Mouse (Mus musculus): ENCODE measurements around the gene Sept3. TPM values are rescaled to one million over a fixed set of nuclear protein-coding genes. Genes with fewer than 3 reads are reported as not detected.

Gene Sept3
- polyA plus RNA-seq, 1 experiment from 2014 or later = 7.1 TPM

GRCm38 (mm10) chr15:82338593-82339112 lies 64.0 kb downstream of the Sept3 start, which contains the start of the genes Naga, Pheta2 and Smdt1:
Gene Naga, minus strand, starts transcription at chr15:82338925.
Gene Pheta2, plus strand, starts transcription at chr15:82338942.
Gene Smdt1, plus strand, starts transcription at chr15:82338959.
- Histone ChIP-seq H3K9me3 (ENCODE audit: control insufficient read depth, low read length) (no peaks in the 10 kb centered on the region), H3K27me3 (replicated peaks; ENCODE audit: control insufficient read depth, insufficient read depth, low read length) (no peaks in the 10 kb centered on the region), H3K9ac (ENCODE audit: low read depth, low read length) (peak within 1 kb of the TSS; percentile 96), H3K36me3 (ENCODE audit: control insufficient read depth, insufficient read depth, low read length) (peaks cover 13% of the 10 kb centered on the region; the same call in 1 of the 2 replicates), H3K4me3 (ENCODE audit: low read depth, low read length) (peak within 1 kb of the TSS; percentile 63), H3K4me2 (peak within 1 kb of the TSS; percentile 97), H3K27ac (ENCODE audit: low read depth, low read length) (peak within 1 kb of the TSS; percentile 99), H3K4me1 (replicated peaks; ENCODE audit: control insufficient read depth, insufficient read depth, low read length) (peaks cover 58% of the 10 kb centered on the region)
- DNase-seq (ENCODE audit: low spot score) (peak; percentile 96), ATAC-seq (replicated peaks; ENCODE audit: low FRiP score) (peak; percentile 82)
- WGBS = under 1% methylated on average over 41 of the region's 41 CpGs

- no peak for DNase-seq (ENCODE audit: low spot score)
- WGBS = 48% methylated on average over 10 of the region's 10 CpGs
- H3K4me3 ChIP-seq (ENCODE audit: low read depth, low read length) = peak overlapping the region; percentile 63
- peaks cover 13% of the 10 kb centered on the region; the same call in 1 of the 2 replicates for H3K36me3 ChIP-seq (ENCODE audit: control insufficient read depth, insufficient read depth, low read length)
- H3K27ac ChIP-seq (ENCODE audit: low read depth, low read length) = peak overlapping the region; percentile 99
- H3K27me3 ChIP-seq (replicated peaks; ENCODE audit: control insufficient read depth, insufficient read depth, low read length) = no peaks in the 10 kb centered on the region
- H3K4me1 ChIP-seq (replicated peaks; ENCODE audit: control insufficient read depth, insufficient read depth, low read length) = peaks cover 63% of the 10 kb centered on the region
- no peak for ATAC-seq (replicated peaks; ENCODE audit: low FRiP score)
- H3K9me3 ChIP-seq (ENCODE audit: control insufficient read depth, low read length) = no peaks in the 10 kb centered on the region
- H3K9ac ChIP-seq (ENCODE audit: low read depth, low read length) = peak overlapping the region; percentile 96
- peak overlapping the region; percentile 97 for H3K4me2 ChIP-seq
These were observed 64.5 kb downstream of the Sept3 start for GRCm38 (mm10) chr15:82339150-82339549.

- Histone ChIP-seq H3K4me1 (replicated peaks; ENCODE audit: control insufficient read depth, insufficient read depth, low read length) (peaks cover 68% of the 10 kb centered on the region), H3K27ac (ENCODE audit: low read depth, low read length) (peak overlapping the region; percentile 99), H3K4me2 (peak overlapping the region; percentile 97), H3K9ac (ENCODE audit: low read depth, low read length) (peak overlapping the region; percentile 96), H3K36me3 (ENCODE audit: control insufficient read depth, insufficient read depth, low read length) (peaks cover 12% of the 10 kb centered on the region; the same call in 1 of the 2 replicates), H3K9me3 (ENCODE audit: control insufficient read depth, low read length) (no peaks in the 10 kb centered on the region), H3K4me3 (ENCODE audit: low read depth, low read length) (peak overlapping the region; percentile 72; the same call in 1 of the 2 replicates), H3K27me3 (replicated peaks; ENCODE audit: control insufficient read depth, insufficient read depth, low read length) (no peaks in the 10 kb centered on the region)
- ATAC-seq (replicated peaks; ENCODE audit: low FRiP score) = no peak
- 46% methylated on average over 8 of the region's 8 CpGs for WGBS
- no peak for DNase-seq (ENCODE audit: low spot score)
These were observed 65.1 kb downstream of the Sept3 start for GRCm38 (mm10) chr15:82339634-82340254.

- Histone ChIP-seq H3K4me1 (replicated peaks; ENCODE audit: control insufficient read depth, insufficient read depth, low read length) (peaks cover 76% of the 10 kb centered on the region), H3K4me2 (peak overlapping the region; percentile 97), H3K9ac (ENCODE audit: low read depth, low read length) (peak overlapping the region; percentile 96), H3K36me3 (ENCODE audit: control insufficient read depth, insufficient read depth, low read length) (peaks cover 8% of the 10 kb centered on the region; the same call in 1 of the 2 replicates), H3K27me3 (replicated peaks; ENCODE audit: control insufficient read depth, insufficient read depth, low read length) (no peaks in the 10 kb centered on the region), H3K4me3 (ENCODE audit: low read depth, low read length) (peak overlapping the region; percentile 72), H3K9me3 (ENCODE audit: control insufficient read depth, low read length) (no peaks in the 10 kb centered on the region), H3K27ac (ENCODE audit: low read depth, low read length) (peak overlapping the region; percentile 99)
- DNase-seq (ENCODE audit: low spot score) (no peak), ATAC-seq (replicated peaks; ENCODE audit: low FRiP score) (no peak)
- WGBS = 20% methylated on average over 21 of the region's 21 CpGs
These were observed 65.8 kb downstream of the Sept3 start for GRCm38 (mm10) chr15:82340414-82341035.

GRCm38 (mm10) chr15:82341036-82341501 lies 66.4 kb downstream of the Sept3 start:
- H3K9ac ChIP-seq (ENCODE audit: low read depth, low read length) = peak overlapping the region; percentile 96
- 2% methylated on average over 39 of the region's 40 CpGs for WGBS
- H3K4me1 ChIP-seq (replicated peaks; ENCODE audit: control insufficient read depth, insufficient read depth, low read length) = peaks cover 76% of the 10 kb centered on the region
- DNase-seq (ENCODE audit: low spot score) = peak; percentile 78
- H3K4me2 ChIP-seq = peak overlapping the region; percentile 97
- peak overlapping the region; percentile 72 for H3K4me3 ChIP-seq (ENCODE audit: low read depth, low read length)
- ATAC-seq (replicated peaks; ENCODE audit: low FRiP score) = peak; percentile 35
- peak overlapping the region; percentile 99 for H3K27ac ChIP-seq (ENCODE audit: low read depth, low read length)
- no peaks in the 10 kb centered on the region for H3K9me3 ChIP-seq (ENCODE audit: control insufficient read depth, low read length)
- H3K27me3 ChIP-seq (replicated peaks; ENCODE audit: control insufficient read depth, insufficient read depth, low read length) = no peaks in the 10 kb centered on the region
- H3K36me3 ChIP-seq (ENCODE audit: control insufficient read depth, insufficient read depth, low read length) = peaks cover 8% of the 10 kb centered on the region; the same call in 1 of the 2 replicates

- H3K9me3 ChIP-seq (ENCODE audit: control insufficient read depth, low read length) = no peaks in the 10 kb centered on the region
- peak overlapping the region; percentile 97 for H3K4me2 ChIP-seq
- H3K4me3 ChIP-seq (ENCODE audit: low read depth, low read length) = peak overlapping the region; percentile 72
- ATAC-seq (replicated peaks; ENCODE audit: low FRiP score) = peak; percentile 71
- DNase-seq (ENCODE audit: low spot score) = peak; percentile 68
- peak overlapping the region; percentile 99 for H3K27ac ChIP-seq (ENCODE audit: low read depth, low read length)
- 22% methylated on average over 15 of the region's 15 CpGs for WGBS
- H3K27me3 ChIP-seq (replicated peaks; ENCODE audit: control insufficient read depth, insufficient read depth, low read length) = no peaks in the 10 kb centered on the region
- peaks cover 77% of the 10 kb centered on the region for H3K4me1 ChIP-seq (replicated peaks; ENCODE audit: control insufficient read depth, insufficient read depth, low read length)
- peak overlapping the region; percentile 96 for H3K9ac ChIP-seq (ENCODE audit: low read depth, low read length)
- peaks cover 8% of the 10 kb centered on the region; the same call in 1 of the 2 replicates for H3K36me3 ChIP-seq (ENCODE audit: control insufficient read depth, insufficient read depth, low read length)
These were observed 67.2 kb downstream of the Sept3 start for GRCm38 (mm10) chr15:82341675-82342542.

- Histone ChIP-seq H3K27me3 (replicated peaks; ENCODE audit: control insufficient read depth, insufficient read depth, low read length) (no peaks in the 10 kb centered on the region), H3K4me3 (ENCODE audit: low read depth, low read length) (peak overlapping the region; percentile 72), H3K9me3 (ENCODE audit: control insufficient read depth, low read length) (no peaks in the 10 kb centered on the region), H3K36me3 (ENCODE audit: control insufficient read depth, insufficient read depth, low read length) (peaks cover 8% of the 10 kb centered on the region; the same call in 1 of the 2 replicates), H3K4me1 (replicated peaks; ENCODE audit: control insufficient read depth, insufficient read depth, low read length) (peaks cover 78% of the 10 kb centered on the region), H3K4me2 (peak overlapping the region; percentile 97), H3K27ac (ENCODE audit: low read depth, low read length) (peak overlapping the region; percentile 99), H3K9ac (ENCODE audit: low read depth, low read length) (peak overlapping the region; percentile 96)
- ATAC-seq (replicated peaks; ENCODE audit: low FRiP score) (no peak), DNase-seq (ENCODE audit: low spot score) (no peak)
- WGBS = 52% methylated on average over 5 of the region's 5 CpGs
These were observed 67.8 kb downstream of the Sept3 start for GRCm38 (mm10) chr15:82342543-82342935.
